Mouse (Mus musculus) CD8-positive naive resting alpha-beta T cell, adult 57 days (primary cell): ENCODE data around the gene Swsap1. TPM values are rescaled to one million over a fixed set of nuclear protein-coding genes. Genes with fewer than 3 reads are reported as not detected.

Experiments used
- total RNA-seq: library from RNA; stranded (reverse); gene quantifications from one replicate; pipeline ENCODE4 v1.2.4, GENCODE M21; 2023

Swsap1 gene
- 7.4 TPM for total RNA-seq

DNA sequence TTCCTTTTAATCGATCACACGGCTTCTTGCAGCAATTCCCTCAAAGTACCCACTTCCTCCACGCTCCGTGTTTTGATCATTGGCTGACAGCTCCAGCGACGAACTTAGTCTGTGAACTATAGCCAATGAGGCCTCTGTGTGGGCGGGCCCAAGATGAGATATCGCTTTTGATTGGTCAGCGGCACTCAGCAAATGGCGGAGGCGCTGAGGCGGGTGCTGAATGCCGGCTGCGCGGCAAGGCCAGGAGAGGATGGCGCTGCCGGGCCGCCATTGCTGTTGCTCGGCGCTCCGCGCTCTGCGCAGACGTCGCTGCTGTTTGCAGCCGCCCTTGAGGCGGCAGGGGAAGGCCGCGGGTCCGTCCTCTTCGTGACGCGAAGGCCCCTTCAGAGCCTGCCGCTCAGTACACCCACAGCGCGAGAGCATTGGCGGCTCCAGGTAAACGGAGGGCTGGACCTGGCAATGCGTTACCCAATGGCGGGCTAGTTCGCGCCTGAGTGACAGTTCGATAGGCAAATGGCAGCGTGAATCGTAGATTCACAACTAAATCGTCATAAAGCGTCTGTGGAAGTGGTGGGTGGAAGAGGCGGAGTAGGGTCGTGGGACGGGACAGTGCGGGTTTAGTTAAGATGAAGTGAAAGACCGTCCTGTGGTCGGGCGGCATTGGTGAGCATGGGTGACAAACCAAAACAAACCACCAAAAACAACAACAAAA is at the start of gene Swsap1:
Swsap1 (plus strand) TSS at position 186 of the 712 bp plus-strand sequence.

DNA sequence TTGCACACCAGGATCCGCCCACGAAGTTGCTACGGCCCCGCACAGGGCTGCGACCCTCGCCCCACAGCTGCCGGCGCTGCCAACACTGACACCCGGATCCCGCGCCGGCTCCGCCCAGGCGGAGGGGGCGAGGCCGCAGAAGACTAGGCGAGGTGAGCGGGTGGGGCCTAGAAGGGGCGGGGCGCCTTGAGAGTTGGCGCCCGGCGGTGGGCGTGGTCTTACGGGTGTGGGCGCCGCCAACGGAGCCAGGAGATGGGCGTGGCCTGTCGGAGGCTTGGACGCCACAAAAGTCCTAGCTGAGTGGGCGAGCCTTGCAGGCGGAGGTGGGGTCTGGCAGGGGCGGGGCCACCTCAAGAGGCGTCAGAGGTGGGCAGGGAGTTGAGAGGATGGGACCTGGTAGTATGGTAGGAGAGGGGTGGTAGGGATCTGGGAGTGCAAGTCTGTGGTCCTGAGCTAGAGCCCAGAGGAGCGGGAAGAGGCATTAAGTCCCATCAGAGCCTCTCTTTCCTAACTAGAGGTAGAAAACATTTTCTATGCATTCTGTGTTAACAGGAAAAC is 37.4 kb upstream of the Swsap1 start, which contains the start of gene Rab3d:
Rab3d (minus strand) TSS at position 158 of the 558 bp plus-strand sequence.

DNA sequence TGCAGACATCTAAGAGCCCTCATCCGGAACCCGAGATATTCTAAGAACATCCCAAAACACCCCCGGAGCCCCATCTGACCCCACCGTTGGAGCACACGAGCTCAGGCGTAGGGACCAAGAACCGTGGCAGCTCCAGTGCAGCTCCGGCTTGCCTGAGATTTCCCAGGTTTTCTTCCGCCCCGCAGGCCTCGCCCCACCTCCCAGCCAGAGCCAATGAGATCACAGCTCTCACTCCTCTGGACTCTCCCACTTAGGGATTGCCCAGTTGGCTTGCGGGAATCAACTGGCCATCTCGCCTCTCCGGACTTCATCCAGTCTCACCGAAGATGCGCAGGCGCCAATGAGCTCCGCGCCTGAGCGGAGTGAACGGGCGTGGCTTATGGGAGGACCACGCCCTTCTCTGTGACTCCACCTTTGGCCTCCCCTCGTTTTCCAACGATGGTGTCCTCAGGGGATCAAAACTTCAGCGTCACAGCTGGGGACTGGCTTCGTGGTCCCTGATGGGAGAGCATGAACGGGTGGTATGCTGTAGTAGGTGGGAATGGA is 28.3 kb upstream of the Swsap1 start, which contains the start of the genes Ccdc159 and Tmem205:
Ccdc159 (plus strand) TSS at position 264 of the 546 bp plus-strand sequence.
Tmem205 (minus strand) TSS at position 349 of the 546 bp plus-strand sequence.

DNA sequence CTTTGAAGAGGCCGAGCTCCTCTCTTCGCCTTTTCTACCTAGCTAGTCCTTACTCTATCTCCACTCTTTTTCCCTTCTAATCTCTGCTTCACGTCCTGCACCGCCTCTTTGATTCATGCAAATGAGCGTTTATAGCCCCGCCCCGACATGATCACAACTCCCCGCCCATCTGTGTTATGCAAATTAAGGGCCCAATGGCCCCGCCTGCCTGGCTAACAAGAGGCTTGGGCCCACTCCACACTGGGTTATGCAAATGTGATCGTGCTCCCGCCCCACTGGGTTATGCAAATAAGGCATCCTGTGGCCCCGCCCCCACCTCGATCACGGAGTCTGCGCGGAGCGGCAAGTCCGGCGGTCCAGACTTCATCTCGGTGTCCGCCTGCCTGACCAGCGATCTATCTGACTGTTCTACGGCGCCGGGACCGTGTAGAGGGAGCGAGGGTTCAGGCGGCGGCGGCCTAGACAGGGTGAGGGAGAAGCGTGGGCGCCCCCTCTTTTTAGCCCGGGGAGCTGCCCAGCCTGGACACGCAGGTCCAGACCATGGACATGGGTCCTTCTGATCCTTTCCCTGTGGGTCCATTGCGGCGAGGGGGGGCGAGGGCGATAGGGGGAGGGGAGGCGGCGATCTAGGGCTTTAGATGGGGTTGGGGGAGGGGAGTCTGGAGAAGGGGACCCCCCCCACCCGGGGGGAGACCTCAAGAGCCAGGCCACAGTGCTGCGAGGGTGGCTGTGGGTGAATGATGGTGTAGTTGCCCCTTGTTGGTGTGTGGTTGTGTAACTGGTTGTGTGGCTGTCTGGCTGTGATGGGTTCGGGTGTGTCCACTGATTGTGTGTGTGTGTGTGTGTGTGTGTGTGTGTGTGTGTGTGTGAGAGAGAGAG is 18.6 kb upstream of the Swsap1 start, which contains the start of gene Plppr2:
Plppr2 (plus strand) TSS at position 342 of the 879 bp plus-strand sequence.

DNA sequence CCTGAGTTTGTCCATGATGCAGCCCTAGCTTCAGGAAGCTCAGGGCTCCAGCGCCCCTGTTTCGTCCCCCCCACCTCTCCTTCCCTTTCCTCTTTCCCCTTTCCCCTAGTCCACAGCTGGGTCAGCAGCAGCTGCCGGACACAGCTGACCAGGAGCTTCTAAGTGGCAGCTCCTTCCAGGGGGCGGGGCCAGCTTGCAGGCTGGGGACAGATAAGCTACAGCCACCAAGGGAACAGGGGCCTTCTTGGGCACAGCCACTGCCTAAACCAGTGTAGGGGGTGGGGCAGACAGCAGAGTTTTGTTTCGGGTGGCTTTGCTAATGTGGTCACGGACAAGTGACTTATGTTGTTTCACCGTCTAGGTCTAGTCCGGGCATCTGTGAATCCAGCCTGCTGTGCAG is 7.9 kb downstream of the Swsap1 start, which contains the start of gene Epor:
Epor (minus strand) TSS at position 90 of the 400 bp plus-strand sequence.

DNA sequence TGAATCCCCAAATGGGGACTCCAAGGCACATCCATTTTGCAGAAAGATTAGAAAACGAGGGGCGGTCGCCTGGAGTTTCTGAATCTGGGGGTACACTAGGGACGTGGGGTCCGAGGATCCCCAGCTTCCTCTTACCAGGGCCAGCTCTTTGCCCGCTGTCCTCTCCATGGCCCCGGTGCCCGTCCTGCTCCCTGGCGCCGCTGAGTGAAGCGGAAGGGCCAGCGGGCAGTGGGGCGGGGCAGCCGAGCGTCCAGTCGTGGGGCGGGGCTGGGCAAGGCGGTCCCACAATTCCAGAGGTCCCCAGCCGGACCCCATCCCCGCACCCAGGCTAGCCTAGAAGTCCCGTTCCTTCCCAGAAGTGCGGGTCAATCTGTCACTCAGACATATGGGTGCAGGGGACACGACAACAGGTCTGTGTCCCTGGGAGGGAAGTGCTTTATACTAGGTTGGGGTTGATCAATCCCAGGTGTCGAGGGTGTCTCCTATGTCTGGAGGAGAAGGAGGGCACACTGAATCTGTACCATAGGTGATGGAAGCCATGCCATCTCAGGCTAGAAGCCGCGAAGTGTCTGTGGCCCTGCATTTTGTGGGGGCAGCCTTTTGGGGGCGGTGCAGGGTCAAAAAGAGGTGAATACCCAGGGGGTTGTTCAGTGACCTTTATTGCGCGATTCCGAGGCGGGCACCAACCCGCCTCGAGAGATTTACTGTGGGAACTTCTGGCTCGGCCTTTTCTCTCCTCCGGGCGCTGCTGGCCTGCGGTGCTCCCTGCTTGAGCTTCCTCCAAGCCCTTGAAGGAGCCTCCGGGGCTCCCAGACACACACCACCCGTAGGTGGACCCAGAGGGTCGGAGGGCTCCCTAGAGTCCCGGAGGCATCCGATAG is 33.9 kb downstream of the Swsap1 start, which contains the start of gene Rgl3:
Rgl3 (minus strand) TSS at position 217 of the 881 bp plus-strand sequence.

DNA sequence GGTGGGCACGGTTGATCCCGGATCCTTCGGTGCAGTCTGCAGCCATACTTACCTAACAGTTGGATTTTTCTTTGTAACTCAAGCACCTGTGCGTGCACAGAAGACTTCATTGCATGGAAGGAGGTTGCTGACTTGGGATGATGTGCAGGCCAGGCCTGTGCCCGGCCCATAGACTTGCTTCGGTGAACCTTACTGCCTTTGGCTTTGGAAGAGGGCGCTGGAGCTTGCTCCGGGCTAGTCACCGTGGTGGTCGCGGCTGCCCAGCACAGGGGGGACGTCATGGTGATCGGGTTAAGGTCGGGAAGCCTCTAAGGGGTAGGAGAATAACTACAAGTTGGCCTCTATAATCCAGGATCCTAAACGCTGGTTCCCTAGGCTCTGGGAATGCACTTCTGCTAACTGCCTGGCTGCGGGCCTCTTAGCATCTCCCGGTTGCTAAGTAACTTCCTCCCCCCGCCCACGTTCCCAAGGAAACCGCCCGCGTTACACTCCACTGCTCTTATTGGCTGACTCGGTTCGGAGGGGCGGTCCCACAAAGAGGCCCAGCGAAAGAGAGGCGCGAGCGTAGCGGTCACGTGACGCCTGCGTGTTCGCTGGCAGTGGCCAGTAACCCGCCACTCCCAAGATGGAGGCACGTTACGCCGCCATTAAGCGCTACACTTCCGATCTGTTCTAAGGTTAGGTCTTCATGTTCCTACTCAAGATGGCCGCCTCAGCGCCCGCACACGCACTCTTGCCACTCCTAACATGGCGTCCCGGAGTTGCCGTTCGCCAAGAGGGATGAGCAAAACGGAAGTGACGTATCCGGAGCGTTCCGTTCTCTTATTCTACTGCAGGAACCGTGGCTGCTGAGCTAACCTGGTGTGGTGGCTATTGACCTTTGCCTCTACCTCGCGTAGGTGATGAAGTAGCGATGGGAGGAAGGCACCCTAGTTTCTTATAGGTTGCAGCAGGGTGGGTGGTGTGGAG is 46.9 kb downstream of the Swsap1 start, which contains the start of the genes Ccdc151 and Prkcsh:
Ccdc151 (minus strand) TSS at position 441 of the 969 bp plus-strand sequence.
Prkcsh (plus strand) TSS at position 613 of the 969 bp plus-strand sequence.

Other genes with a start within 250 kb of the Swsap1 start
- 24.1 TPM for gene Ldlr, start 232.3 kb upstream of the Swsap1 start, total RNA-seq
- 2.7 TPM for gene Spc24, start 195.5 kb upstream of the Swsap1 start, total RNA-seq
- not detected for gene Kank2, start 157.0 kb upstream of the Swsap1 start, total RNA-seq
- not detected for gene Angptl8, start 120.2 kb upstream of the Swsap1 start, total RNA-seq
- 7.0 TPM for gene Dock6, start 103.1 kb upstream of the Swsap1 start, total RNA-seq
- gene Rab3d, start 37.6 kb upstream of the Swsap1 start, total RNA-seq = 10.0 TPM
- not detected for gene Ccdc159, start 28.3 kb upstream of the Swsap1 start, total RNA-seq
- not detected for gene Tmem205, start 28.2 kb upstream of the Swsap1 start, total RNA-seq
- 0.31 TPM for gene Plppr2, start 18.7 kb upstream of the Swsap1 start, total RNA-seq
- not detected for gene Epor, start 7.8 kb downstream of the Swsap1 start, total RNA-seq
- not detected for gene Rgl3, start 33.7 kb downstream of the Swsap1 start, total RNA-seq
- not detected for gene Ccdc151, start 46.9 kb downstream of the Swsap1 start, total RNA-seq
- 93.5 TPM for gene Prkcsh, start 47.1 kb downstream of the Swsap1 start, total RNA-seq
- 0.18 TPM for gene Elavl3, start 96.3 kb downstream of the Swsap1 start, total RNA-seq
- gene Gm49318, start 115.5 kb downstream of the Swsap1 start, total RNA-seq = not detected
- gene Zfp653, start 115.6 kb downstream of the Swsap1 start, total RNA-seq = 28.6 TPM
- 26.7 TPM for gene Ecsit, start 129.7 kb downstream of the Swsap1 start, total RNA-seq
- gene Cnn1, start 143.5 kb downstream of the Swsap1 start, total RNA-seq = not detected
- gene Elof1, start 161.4 kb downstream of the Swsap1 start, total RNA-seq = 25.6 TPM
- gene Acp5, start 180.0 kb downstream of the Swsap1 start, total RNA-seq = 239 TPM
- gene Pigyl, start 201.1 kb downstream of the Swsap1 start, total RNA-seq = 12.7 TPM
- not detected for gene Zfp872, start 232.3 kb downstream of the Swsap1 start, total RNA-seq